Mouse (Mus musculus) thymus, adult 18-20 months (tissue): ENCODE results near the gene Borcs5.
"Not testable (repeated sequence)": the region's sequence is repeated elsewhere in the genome, so short reads cannot be mapped to it uniquely, and the experiment has no call there.

Source experiments
- DNase-seq, 2 experiments: peaks; one replicate each; pipeline ENCODE4 v3.0.0; 2022; ENCODE audit warnings: mixed read lengths in 2 of 2

Gene Borcs5

GRCm38 (mm10) chr6:134631947-134632687, 7.2 kb upstream of the Borcs5 start, which contains the start of gene Mansc1:
Mansc1 (minus strand) TSS chr6:134632488.
- peak; percentile 21 to 24 for DNase-seq

- DNase-seq: no peak
These were observed 6.6 kb upstream of the Borcs5 start for GRCm38 (mm10) chr6:134632756-134633155.

DNA sequence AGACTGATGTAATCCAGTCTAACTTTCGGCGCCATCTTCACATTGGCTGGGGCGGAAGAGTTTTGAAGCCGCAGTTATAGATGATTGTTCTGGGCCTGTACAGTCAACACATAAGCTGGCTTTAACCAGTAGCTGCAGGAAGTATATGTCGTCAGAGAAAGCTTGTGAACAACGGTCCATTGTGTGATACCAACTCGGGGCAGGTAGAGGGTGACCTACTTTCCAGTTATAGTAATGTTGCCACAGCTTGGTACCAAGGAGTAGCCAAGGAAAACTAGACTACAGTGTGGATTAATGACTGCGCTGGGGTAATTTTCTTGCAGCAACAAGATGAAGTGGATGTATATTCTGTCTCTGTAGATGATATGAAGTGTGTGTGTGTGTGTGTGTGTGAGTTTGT, 5.8 kb upstream of the Borcs5 start:
- DNase-seq: no peak

GRCm38 (mm10) chr6:134636476-134636875, 2.8 kb upstream of the Borcs5 start:
- no peak for DNase-seq

DNA sequence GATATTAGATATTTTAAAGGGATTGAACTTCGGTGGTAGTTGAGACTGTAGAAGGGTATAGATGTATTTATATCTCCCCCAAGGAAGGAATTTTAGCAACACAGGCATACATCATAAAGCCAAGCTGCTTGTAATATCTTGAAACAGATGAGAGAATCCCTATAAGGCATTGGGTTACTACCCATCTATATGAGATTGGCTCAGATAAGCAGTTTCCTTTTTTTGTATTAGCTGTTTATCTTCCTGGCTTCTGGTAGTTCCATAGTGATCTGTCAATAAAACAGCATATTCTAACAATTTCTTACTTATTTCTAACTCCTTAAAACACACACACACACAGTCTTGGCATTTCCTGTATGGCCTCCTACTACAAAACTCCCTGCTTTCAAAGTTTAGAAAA, 590 bp downstream of the Borcs5 start:
- DNase-seq: no peak

GRCm38 (mm10) chr6:134640485-134641475, 1.5 kb downstream of the Borcs5 start:
- peak; percentile 85 to 87 for DNase-seq

- no peak for DNase-seq
These were observed 2.6 kb downstream of the Borcs5 start for GRCm38 (mm10) chr6:134641738-134642446.

DNA sequence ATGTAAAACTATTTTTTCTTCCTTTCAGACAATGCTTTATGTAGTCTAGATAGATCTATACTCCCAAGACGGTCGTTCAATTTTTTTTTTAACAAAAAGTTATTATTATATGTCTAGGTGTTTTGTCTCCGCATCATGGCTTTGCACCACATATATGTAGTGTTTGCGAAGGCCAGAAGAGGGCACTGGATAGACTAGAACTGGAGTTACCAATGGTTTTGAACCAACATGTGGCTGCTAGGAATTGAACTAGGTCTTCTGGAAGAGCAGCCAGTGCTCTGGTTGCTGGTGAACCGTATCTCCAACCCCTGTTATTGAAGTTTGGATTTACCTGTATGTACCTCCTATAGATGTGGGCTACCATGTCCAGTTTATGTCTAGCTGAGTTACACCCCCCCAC, 4.0 kb downstream of the Borcs5 start:
- no peak for DNase-seq

GRCm38 (mm10) chr6:134646835-134647234, 7.5 kb downstream of the Borcs5 start:
- DNase-seq: no peak

- no peak for DNase-seq
These were observed 8.3 kb downstream of the Borcs5 start for GRCm38 (mm10) chr6:134647621-134648020.

GRCm38 (mm10) chr6:134648356-134648755, 9.0 kb downstream of the Borcs5 start:
- no peak for DNase-seq

DNA sequence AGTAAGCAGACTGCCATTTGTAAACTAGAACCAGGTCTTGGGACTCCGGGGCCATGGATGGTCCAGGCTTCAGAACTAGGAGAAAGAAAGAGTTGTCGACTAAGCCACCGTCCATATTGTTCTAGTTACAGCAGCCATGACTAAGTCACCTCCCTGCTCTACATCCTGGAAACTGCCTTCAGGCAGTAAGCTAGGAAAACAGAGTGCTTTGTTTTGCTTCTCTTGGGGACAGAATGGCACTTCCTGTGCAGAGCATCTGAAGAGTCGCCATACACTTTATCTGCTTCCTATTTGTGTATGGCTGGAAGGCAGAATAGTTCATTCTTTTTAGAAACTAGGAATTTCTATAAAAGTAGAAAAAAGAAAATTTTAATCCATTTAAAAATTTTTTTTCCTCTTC, 17.2 kb downstream of the Borcs5 start:
- DNase-seq: no peak

DNA sequence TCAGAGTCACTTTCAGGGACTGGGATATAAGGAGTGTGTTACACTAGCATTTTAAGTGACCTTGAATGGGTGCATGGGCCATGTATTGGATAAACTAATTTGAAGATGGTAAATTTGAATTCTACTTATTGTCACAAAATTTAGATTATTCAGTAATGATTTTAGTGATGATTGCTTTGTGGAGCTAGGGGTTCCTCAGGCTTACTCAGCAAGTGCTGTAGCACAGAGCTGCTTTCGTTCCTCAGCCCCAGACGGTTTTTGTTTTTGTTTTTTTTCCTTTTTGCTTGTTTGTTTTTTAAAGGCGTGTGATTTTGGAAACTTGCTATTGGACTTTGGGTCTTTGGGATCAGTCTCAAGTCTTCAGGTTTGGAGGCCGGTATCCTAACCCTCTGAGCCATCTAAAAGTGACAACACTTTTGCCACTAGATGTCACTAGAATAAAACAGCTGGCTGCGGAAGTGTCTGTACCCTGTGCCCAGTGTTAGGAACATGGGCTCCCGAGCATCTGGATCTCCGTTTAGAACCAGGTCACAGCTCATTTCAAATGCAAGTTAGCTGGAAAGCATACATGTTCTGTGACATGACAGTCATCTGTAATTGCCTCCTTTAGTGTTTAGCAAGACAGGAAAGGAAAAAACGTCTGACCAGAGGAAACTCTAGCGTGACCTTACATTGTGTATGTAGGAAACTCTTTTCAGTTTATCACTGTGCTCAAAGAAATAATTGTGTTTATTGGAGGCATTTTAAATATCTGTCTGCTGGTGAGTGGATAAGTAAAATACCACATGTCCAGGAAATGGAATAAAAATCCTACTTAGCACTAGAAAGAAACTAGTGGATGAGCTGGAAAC, 20.0 kb downstream of the Borcs5 start:
- peak in 1 of 2 experiments; percentile 14 for DNase-seq

- no peak for DNase-seq
These were observed 21.6 kb downstream of the Borcs5 start for GRCm38 (mm10) chr6:134660714-134661406.

GRCm38 (mm10) chr6:134664573-134664972, 25.3 kb downstream of the Borcs5 start:
- DNase-seq: no peak

GRCm38 (mm10) chr6:134665817-134666216, 26.5 kb downstream of the Borcs5 start:
- no peak for DNase-seq

DNA sequence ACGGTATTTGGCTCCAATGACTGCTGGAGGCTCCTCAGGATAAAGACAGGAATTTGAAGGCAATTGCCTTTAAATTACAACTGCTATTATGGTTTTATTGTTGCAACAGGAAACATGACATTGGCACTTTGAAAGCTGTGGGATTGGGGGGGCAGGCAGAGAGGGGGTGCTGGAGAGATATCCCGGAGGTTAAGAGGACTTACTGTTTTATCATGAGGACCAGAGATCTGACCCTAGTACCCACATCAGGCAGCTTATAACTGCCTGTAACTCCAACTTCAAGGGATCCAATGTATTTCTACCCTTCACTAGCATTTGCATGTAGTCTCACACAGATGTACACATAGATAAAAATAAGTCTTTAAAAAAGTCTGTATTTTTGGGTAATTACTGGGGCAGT, 29.2 kb downstream of the Borcs5 start:
- DNase-seq: no peak

- no peak for DNase-seq
These were observed 30.0 kb downstream of the Borcs5 start for GRCm38 (mm10) chr6:134669179-134669865.

GRCm38 (mm10) chr6:134670881-134671411, 31.6 kb downstream of the Borcs5 start:
- DNase-seq: no peak

GRCm38 (mm10) chr6:134673712-134674111, 34.4 kb downstream of the Borcs5 start:
- DNase-seq: not testable (repeated sequence)
